Mouse (Mus musculus) neural tube, embryonic 13.5 days (tissue): ENCODE results near the gene Gria1. TPM values are rescaled to one million over a fixed set of nuclear protein-coding genes. Genes with fewer than 3 reads are reported as not detected.

Experiments used
- ATAC-seq: fragments of 200-750 bp; cut with Nextera tagmentation; 2 replicates; pipeline ENCODE4 v1.8.0; 2017; ENCODE audit warnings: low read depth, mild to moderate bottlenecking, moderate TSS enrichment, moderate library complexity
- H3K27ac ChIP-seq: fragments of 300-500 bp; sonication (generic); replicated peaks from 2 replicates; pipeline ENCODE4 v1.5.1; 2015; ENCODE audit warnings: moderate library complexity, mild to moderate bottlenecking, inconsistent platforms
- H3K27me3 ChIP-seq: fragments of 300-500 bp; sonication (generic); 2 replicates; pipeline ENCODE4 v1.6.1; 2015; ENCODE audit warnings: mild to moderate bottlenecking, inconsistent platforms
- H3K36me3 ChIP-seq: fragments of 300-500 bp; sonication (generic); 2 replicates; pipeline ENCODE4 v1.6.1; 2015; ENCODE audit warnings: mild to moderate bottlenecking, inconsistent platforms
- H3K4me1 ChIP-seq: fragments of 300-500 bp; sonication (generic); replicated peaks from 2 replicates; pipeline ENCODE4 v1.6.1; 2015; ENCODE audit warnings: inconsistent platforms
- H3K4me2 ChIP-seq: fragments of 300-500 bp; sonication (generic); 2 replicates; pipeline ENCODE4 v1.6.1; 2015; ENCODE audit warnings: inconsistent platforms, mild to moderate bottlenecking, moderate library complexity
- H3K4me3 ChIP-seq: fragments of 300-500 bp; sonication (generic); 2 replicates; pipeline ENCODE4 v1.5.1; 2015; ENCODE audit warnings: mild to moderate bottlenecking, inconsistent platforms
- H3K9ac ChIP-seq: fragments of 300-500 bp; sonication (generic); 2 replicates; pipeline ENCODE4 v1.6.1; 2015; ENCODE audit warnings: moderate library complexity, mild to moderate bottlenecking, inconsistent platforms
- H3K9me3 ChIP-seq: fragments of 300-500 bp; sonication (generic); 2 replicates; pipeline ENCODE4 v1.6.1; 2016; ENCODE audit warnings: inconsistent platforms
- WGBS: fragments of 180-500 bp; shearing (Covaris S2); methylation state at CpG from one replicate; pipeline ENCODE4 v1.1.7; 2015; 5-methylcytosine and 5-hydroxymethylcytosine counted together
- polyA plus RNA-seq: library from polyadenylated mRNA; unstranded; fragments of >200 nt; fragmentation: Nextera tagmentation; extraction: Ambion mirVana; gene quantifications from 2 replicates; pipeline ENCODE4 v1.2.1, GENCODE M21; 2015

Gene Gria1
- polyA plus RNA-seq, 1 experiment from 2014 or later: 23.3 TPM

GRCm38 (mm10) chr11:57072171-57072570 lies 61.0 kb downstream of the Gria1 start:
- ATAC-seq: no peak
- Histone ChIP-seq H3K4me3 (no peak overlapping the region), H3K4me2 (no peak overlapping the region), H3K9me3 (no peaks in the 10 kb centered on the region), H3K27ac (peak overlapping the region; percentile 15), H3K36me3 (no peaks in the 10 kb centered on the region), H3K4me1 (peaks cover 13% of the 10 kb centered on the region), H3K27me3 (no peaks in the 10 kb centered on the region), H3K9ac (no peak overlapping the region)
- 59% methylated on average over 6 of the region's 6 CpGs for WGBS

GRCm38 (mm10) chr11:57079423-57079822 lies 68.2 kb downstream of the Gria1 start:
- 85% methylated on average over 3 of the region's 3 CpGs for WGBS
- H3K27ac ChIP-seq: no peak overlapping the region
- H3K4me2 ChIP-seq: no peak overlapping the region
- no peak overlapping the region for H3K4me3 ChIP-seq
- no peaks in the 10 kb centered on the region for H3K9me3 ChIP-seq
- no peaks in the 10 kb centered on the region for H3K4me1 ChIP-seq
- H3K27me3 ChIP-seq: no peaks in the 10 kb centered on the region
- no peak overlapping the region for H3K9ac ChIP-seq
- H3K36me3 ChIP-seq: no peaks in the 10 kb centered on the region
- ATAC-seq: no peak

- WGBS: 35% methylated on average over 5 of the region's 5 CpGs
These were observed 78.3 kb downstream of the Gria1 start for GRCm38 (mm10) chr11:57089527-57089926.

GRCm38 (mm10) chr11:57090705-57091104 lies 79.5 kb downstream of the Gria1 start:
- Histone ChIP-seq H3K27ac (no peak overlapping the region), H3K9ac (no peak overlapping the region)

More at GRCm38 (mm10) chr11:57089527-57089926, 78.3 kb downstream of the Gria1 start:
- Histone ChIP-seq H3K4me3 (no peak overlapping the region), H3K9me3 (peaks cover 6% of the 10 kb centered on the region; the same call in 1 of the 2 replicates), H3K27ac (no peak overlapping the region), H3K9ac (no peak overlapping the region), H3K27me3 (no peaks in the 10 kb centered on the region), H3K4me2 (no peak overlapping the region), H3K4me1 (peaks cover 9% of the 10 kb centered on the region; the same call in 1 of the 2 replicates), H3K36me3 (no peaks in the 10 kb centered on the region)
- ATAC-seq: peak; percentile 56; the same call in 1 of the 2 replicates

GRCm38 (mm10) chr11:57091276-57091914 lies 80.2 kb downstream of the Gria1 start:
- no peak overlapping the region for H3K27ac ChIP-seq
- H3K9me3 ChIP-seq: peaks cover 6% of the 10 kb centered on the region; the same call in 1 of the 2 replicates
- 73% methylated on average over 3 of the region's 3 CpGs for WGBS
- peaks cover 9% of the 10 kb centered on the region; the same call in 1 of the 2 replicates for H3K4me1 ChIP-seq
- no peaks in the 10 kb centered on the region for H3K27me3 ChIP-seq
- no peak for ATAC-seq
- H3K4me2 ChIP-seq: no peak overlapping the region
- H3K36me3 ChIP-seq: no peaks in the 10 kb centered on the region
- no peak overlapping the region for H3K9ac ChIP-seq
- H3K4me3 ChIP-seq: no peak overlapping the region

More at GRCm38 (mm10) chr11:57090705-57091104, 79.5 kb downstream of the Gria1 start:
- Histone ChIP-seq H3K4me2 (no peak overlapping the region), H3K9me3 (peaks cover 6% of the 10 kb centered on the region; the same call in 1 of the 2 replicates), H3K36me3 (no peaks in the 10 kb centered on the region), H3K27me3 (no peaks in the 10 kb centered on the region), H3K4me1 (peaks cover 9% of the 10 kb centered on the region; the same call in 1 of the 2 replicates), H3K4me3 (no peak overlapping the region)
- no peak for ATAC-seq

GRCm38 (mm10) chr11:57100491-57100890 lies 89.3 kb downstream of the Gria1 start:
- H3K9ac ChIP-seq: no peak overlapping the region
- no peaks in the 10 kb centered on the region for H3K36me3 ChIP-seq
- H3K27me3 ChIP-seq: no peaks in the 10 kb centered on the region
- H3K4me1 ChIP-seq: no peaks in the 10 kb centered on the region; the same call in 1 of the 2 replicates
- 66% methylated on average over 5 of the region's 5 CpGs for WGBS
- no peak overlapping the region for H3K4me2 ChIP-seq
- no peak for ATAC-seq
- H3K27ac ChIP-seq: no peak overlapping the region
- H3K4me3 ChIP-seq: no peak overlapping the region
- no peaks in the 10 kb centered on the region for H3K9me3 ChIP-seq

GRCm38 (mm10) chr11:57103751-57104254 lies 92.6 kb downstream of the Gria1 start:
- Histone ChIP-seq H3K4me2 (no peak overlapping the region), H3K27ac (no peak overlapping the region), H3K9me3 (no peaks in the 10 kb centered on the region), H3K36me3 (no peaks in the 10 kb centered on the region), H3K27me3 (no peaks in the 10 kb centered on the region), H3K4me1 (no peaks in the 10 kb centered on the region; the same call in 1 of the 2 replicates), H3K9ac (no peak overlapping the region), H3K4me3 (no peak overlapping the region)
- WGBS: 81% methylated on average over 5 of the region's 5 CpGs
- no peak for ATAC-seq

GRCm38 (mm10) chr11:57105683-57106082 lies 94.5 kb downstream of the Gria1 start:
- Histone ChIP-seq H3K9ac (no peak overlapping the region), H3K36me3 (no peaks in the 10 kb centered on the region), H3K4me2 (no peak overlapping the region), H3K27me3 (no peaks in the 10 kb centered on the region), H3K9me3 (no peaks in the 10 kb centered on the region), H3K4me3 (no peak overlapping the region), H3K4me1 (no peaks in the 10 kb centered on the region), H3K27ac (no peak overlapping the region)
- no peak for ATAC-seq
- 77% methylated on average over 3 of the region's 3 CpGs for WGBS

- no peak overlapping the region for H3K4me3 ChIP-seq
- no peaks in the 10 kb centered on the region for H3K36me3 ChIP-seq
- H3K27ac ChIP-seq: no peak overlapping the region
- no peak for ATAC-seq
- no peaks in the 10 kb centered on the region for H3K9me3 ChIP-seq
- no peaks in the 10 kb centered on the region for H3K27me3 ChIP-seq
- no peak overlapping the region for H3K4me2 ChIP-seq
- H3K9ac ChIP-seq: no peak overlapping the region
- peaks cover 13% of the 10 kb centered on the region for H3K4me1 ChIP-seq
- 70% methylated on average over 8 of the region's 8 CpGs for WGBS
These were observed 101.2 kb downstream of the Gria1 start for GRCm38 (mm10) chr11:57112386-57112785.

- no peaks in the 10 kb centered on the region for H3K9me3 ChIP-seq
- 87% methylated on average over 5 of the region's 5 CpGs for WGBS
- peaks cover 13% of the 10 kb centered on the region for H3K4me1 ChIP-seq
- H3K36me3 ChIP-seq: no peaks in the 10 kb centered on the region
- no peak overlapping the region for H3K4me2 ChIP-seq
- H3K4me3 ChIP-seq: no peak overlapping the region
- H3K9ac ChIP-seq: no peak overlapping the region
- no peaks in the 10 kb centered on the region for H3K27me3 ChIP-seq
- no peak overlapping the region for H3K27ac ChIP-seq
- ATAC-seq: no peak
These were observed 103.2 kb downstream of the Gria1 start for GRCm38 (mm10) chr11:57114410-57114809.

GRCm38 (mm10) chr11:57127066-57127465 lies 115.9 kb downstream of the Gria1 start:
- 72% methylated on average over 8 of the region's 8 CpGs for WGBS

GRCm38 (mm10) chr11:57140162-57140780 lies 129.1 kb downstream of the Gria1 start:
- Histone ChIP-seq H3K27ac (no peak overlapping the region), H3K4me1 (0 out of 2 replicates have a peak, but pooled peaks cover 2% of the 10 kb centered on the region)
- WGBS: 86% methylated on average over 14 of the region's 14 CpGs

More at GRCm38 (mm10) chr11:57127066-57127465, 115.9 kb downstream of the Gria1 start:
- no peaks in the 10 kb centered on the region for H3K36me3 ChIP-seq
- ATAC-seq: no peak
- H3K9ac ChIP-seq: no peak overlapping the region
- H3K27ac ChIP-seq: no peak overlapping the region
- no peak overlapping the region for H3K4me2 ChIP-seq
- H3K4me3 ChIP-seq: no peak overlapping the region
- peaks cover 6% of the 10 kb centered on the region; the same call in 1 of the 2 replicates for H3K4me1 ChIP-seq
- H3K9me3 ChIP-seq: no peaks in the 10 kb centered on the region
- no peaks in the 10 kb centered on the region for H3K27me3 ChIP-seq

More at GRCm38 (mm10) chr11:57140162-57140780, 129.1 kb downstream of the Gria1 start:
- Histone ChIP-seq H3K4me2 (no peak overlapping the region), H3K9ac (no peak overlapping the region), H3K9me3 (no peaks in the 10 kb centered on the region), H3K27me3 (no peaks in the 10 kb centered on the region), H3K36me3 (no peaks in the 10 kb centered on the region), H3K4me3 (no peak overlapping the region)
- no peak for ATAC-seq
